Mouse (Mus musculus) E14TG2a.4 (cell line): ENCODE data around the gene Slc5a3.

Experiments
- CTCF ChIP-seq: conservative IDR thresholded peaks from 2 replicates; pipeline ENCODE4 v1.5.1; 2014; ENCODE audit warnings: low read length
- NANOG ChIP-seq: IDR thresholded peaks from 2 replicates; pipeline ENCODE4 v1.6.1; 2014; ENCODE audit warnings: borderline replicate concordance, low read length, mixed read lengths
- POU5F1 ChIP-seq: IDR thresholded peaks from 2 replicates; pipeline ENCODE4 v1.6.1; 2014; ENCODE audit warnings: low read length, borderline replicate concordance

DNA sequence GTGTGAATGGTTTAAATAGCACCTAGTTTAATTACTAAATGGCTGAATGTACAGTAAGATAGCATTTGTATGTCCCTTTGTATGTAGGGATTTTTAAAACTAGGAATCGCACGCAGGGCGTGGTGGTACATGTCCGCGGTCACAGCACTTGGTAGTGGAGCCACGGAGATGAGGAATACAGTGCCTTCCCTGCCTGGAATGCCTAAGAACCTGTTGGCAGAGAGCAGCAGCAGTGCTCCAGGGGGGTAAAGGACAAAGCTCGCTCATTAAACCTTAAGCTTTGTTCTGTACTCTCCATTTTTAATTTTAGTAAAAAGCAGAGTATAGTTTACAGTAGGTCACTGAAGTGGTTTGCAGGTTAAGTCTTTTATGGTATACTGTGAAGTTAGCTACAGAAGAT, 3.5 kb downstream of the Slc5a3 start:
- TF ChIP-seq CTCF (no peak), POU5F1 (no peak), NANOG (no peak)
